13 mouse cellular contexts compared by ENCODE assay signal in genomic region chr19:41270906-41271305, GRCm38 (mm10).
"Had no signal": no experiment of that assay in that cellular context is flagged by ENCODE, and none has a peak within 500 bp of the region (broad histone marks: within the 10 kb centered on the region; RNA-seq: fewer than 3 reads in every experiment).

No protein-coding gene starts in this region.

- H3K27me3 ChIP-seq: lung, embryonic 15.5 days; midbrain, embryonic 12.5 days; neural tube, embryonic 12.5 days; stomach, embryonic 15.5 days had no signal

- DNase-seq: liver, postnatal 0 days; lung, adult 2 months; lung, postnatal 14 days; thymus, adult 2 months; thymus, postnatal 25 days; thymus, postnatal 4 days had no signal

- H3K27ac ChIP-seq: lung, embryonic 15.5 days; macrophage; midbrain, embryonic 10.5 days; midbrain, embryonic 12.5 days; neural tube, embryonic 12.5 days; stomach, embryonic 15.5 days had no signal

- H3K4me2 ChIP-seq: lung, embryonic 15.5 days; midbrain, embryonic 12.5 days; neural tube, embryonic 12.5 days; stomach, embryonic 15.5 days had no signal

- H3K4me1 ChIP-seq: lung, embryonic 15.5 days; midbrain, embryonic 12.5 days; neural tube, embryonic 12.5 days; stomach, embryonic 15.5 days had no signal

- H3K9ac ChIP-seq: liver, postnatal 0 days; lung, embryonic 15.5 days; midbrain, embryonic 12.5 days; neural tube, embryonic 12.5 days; stomach, embryonic 15.5 days had no signal

- ATAC-seq: liver, postnatal 0 days; midbrain, embryonic 16.5 days had no signal

- H3K36me3 ChIP-seq: lung, embryonic 15.5 days; midbrain, embryonic 10.5 days; midbrain, embryonic 12.5 days; neural tube, embryonic 12.5 days; stomach, embryonic 15.5 days had no signal

- H3K9me3 ChIP-seq: lung, embryonic 15.5 days; midbrain, embryonic 10.5 days; midbrain, embryonic 12.5 days; neural tube, embryonic 12.5 days; stomach, embryonic 15.5 days had no signal

- H3K4me3 ChIP-seq: lung, embryonic 15.5 days; midbrain, embryonic 10.5 days; midbrain, embryonic 12.5 days; neural tube, embryonic 12.5 days; stomach, embryonic 15.5 days had no signal
